Mouse (Mus musculus) embryonic facial prominence, embryonic 15.5 days (tissue): ENCODE results near the gene Odf3l1. TPM values are rescaled to one million over a fixed set of nuclear protein-coding genes. Genes with fewer than 3 reads are reported as not detected.
"Not testable (repeated sequence)": the region's sequence is repeated elsewhere in the genome, so short reads cannot be mapped to it uniquely, and the experiment has no call there.

Source experiments
- ATAC-seq: fragments of 200-750 bp; cut with Nextera tagmentation; 2 replicates; pipeline ENCODE4 v1.8.0; 2017; ENCODE audit warnings: low read depth, moderate TSS enrichment; ENCODE audit not compliant: insufficient number of reproducible peaks, low FRiP score, low TSS enrichment
- H3K27ac ChIP-seq: fragments of 300-500 bp; sonication (generic); replicated peaks from 2 replicates; pipeline ENCODE4 v1.5.1; 2015; ENCODE audit warnings: mild to moderate bottlenecking, inconsistent platforms
- H3K27me3 ChIP-seq: fragments of 300-500 bp; sonication (generic); 2 replicates; pipeline ENCODE4 v1.6.1; 2015; ENCODE audit warnings: inconsistent platforms
- H3K36me3 ChIP-seq: fragments of 300-500 bp; sonication (generic); 2 replicates; pipeline ENCODE4 v1.6.1; 2015; ENCODE audit warnings: mild to moderate bottlenecking, inconsistent platforms
- H3K4me1 ChIP-seq: fragments of 300-500 bp; sonication (generic); 2 replicates; pipeline ENCODE4 v1.6.1; 2015; ENCODE audit warnings: inconsistent platforms
- H3K4me2 ChIP-seq: fragments of 300-500 bp; sonication (generic); replicated peaks from 2 replicates; pipeline ENCODE4 v1.6.1; 2015; ENCODE audit warnings: mild to moderate bottlenecking, inconsistent platforms
- H3K4me3 ChIP-seq: fragments of 300-500 bp; sonication (generic); replicated peaks from 2 replicates; pipeline ENCODE4 v1.5.1; 2015; ENCODE audit warnings: mild to moderate bottlenecking, inconsistent platforms
- H3K9ac ChIP-seq: fragments of 300-500 bp; sonication (generic); 2 replicates; pipeline ENCODE4 v1.6.1; 2015; ENCODE audit warnings: inconsistent platforms
- H3K9me3 ChIP-seq: fragments of 300-500 bp; sonication (generic); replicated peaks from 2 replicates; pipeline ENCODE4 v1.6.1; 2016; ENCODE audit warnings: inconsistent platforms
- WGBS: fragments of 180-500 bp; shearing (Covaris S2); methylation state at CpG from one replicate; pipeline ENCODE4 v1.1.7; 2015; 5-methylcytosine and 5-hydroxymethylcytosine counted together
- polyA plus RNA-seq: library from polyadenylated mRNA; unstranded; fragments of >200 nt; fragmentation: Nextera tagmentation; extraction: Ambion mirVana; gene quantifications from 2 replicates; pipeline ENCODE4 v1.2.1, GENCODE M21; 2015

The Odf3l1 gene
- 0.88 and 1.1 TPM in 2 replicates for polyA plus RNA-seq

DNA sequence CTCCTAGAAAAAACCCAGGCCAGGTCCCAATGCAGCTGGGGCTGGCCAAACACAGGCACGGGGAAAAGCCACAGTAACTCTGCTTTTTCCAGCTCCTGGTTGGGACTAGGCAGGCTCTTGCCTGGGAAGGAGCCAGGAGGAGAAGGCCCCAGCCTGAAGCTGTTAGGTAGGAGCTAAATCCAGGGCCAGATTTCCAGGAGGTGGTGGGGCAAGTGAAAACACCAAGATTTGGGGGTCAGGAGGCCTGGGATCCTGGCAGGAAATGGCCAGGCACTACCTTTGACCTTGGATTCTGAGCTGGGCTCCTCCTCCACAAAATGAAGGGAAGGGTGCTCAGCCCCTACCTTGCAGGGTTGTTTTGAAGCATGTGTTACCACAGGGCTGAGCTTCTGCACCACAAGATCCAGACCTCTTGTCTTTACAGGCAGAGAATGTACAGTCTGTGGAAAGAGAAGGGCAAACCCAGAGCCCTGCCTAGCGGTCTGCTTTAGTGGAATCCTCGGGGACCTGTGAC is at the start of gene Odf3l1:
Gene Odf3l1, minus strand, starts transcription at position 464 of the 514 bp plus-strand sequence.
- H3K9ac ChIP-seq, result peak within 1 kb of the TSS; percentile 44
- ATAC-seq, result no peak
- peaks cover 80% of the 10 kb centered on the region for H3K4me1 ChIP-seq
- no peaks in the 10 kb centered on the region for H3K27me3 ChIP-seq
- WGBS, result 9% methylated on average over 3 of the region's 3 CpGs
- peak within 1 kb of the TSS; percentile 53 for H3K4me3 ChIP-seq
- peak within 1 kb of the TSS; percentile 59 for H3K4me2 ChIP-seq
- H3K27ac ChIP-seq, result peak within 1 kb of the TSS; percentile 76
- H3K9me3 ChIP-seq, result no peaks in the 10 kb centered on the region
- H3K36me3 ChIP-seq, result no peaks in the 10 kb centered on the region

DNA sequence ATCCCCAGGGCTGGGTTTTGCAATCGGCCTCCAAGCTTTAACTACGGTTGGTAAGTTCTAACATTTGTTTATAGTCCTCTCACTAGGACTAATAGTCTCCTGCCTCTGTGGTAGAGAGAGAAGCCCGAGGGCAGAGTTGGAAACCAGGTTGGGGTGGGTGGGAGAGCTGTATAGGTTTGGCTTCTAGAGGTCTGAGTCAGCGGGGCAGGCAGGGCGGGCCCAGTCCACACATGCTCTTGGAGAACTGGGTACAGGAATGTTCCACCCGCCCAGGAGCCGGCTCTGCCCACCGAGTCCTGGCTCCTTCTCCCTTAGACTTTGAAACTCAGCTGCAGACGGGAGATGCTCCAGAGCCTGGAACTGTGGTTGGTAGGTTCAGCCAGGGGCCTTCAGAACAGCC is 49.5 kb upstream of the Odf3l1 start:
- ATAC-seq, result peak; percentile 75
- WGBS, result 53% methylated on average over 9 of the region's 9 CpGs
- Histone ChIP-seq H3K4me2 (no peak overlapping the region), H3K27ac (0 out of 2 replicates have a peak overlapping the region, but pooled peaks have one; percentile 52), H3K4me1 (peaks cover 14% of the 10 kb centered on the region), H3K4me3 (no peak overlapping the region), H3K36me3 (peaks cover 36% of the 10 kb centered on the region), H3K9ac (no peak overlapping the region), H3K27me3 (no peaks in the 10 kb centered on the region), H3K9me3 (no peaks in the 10 kb centered on the region)

DNA sequence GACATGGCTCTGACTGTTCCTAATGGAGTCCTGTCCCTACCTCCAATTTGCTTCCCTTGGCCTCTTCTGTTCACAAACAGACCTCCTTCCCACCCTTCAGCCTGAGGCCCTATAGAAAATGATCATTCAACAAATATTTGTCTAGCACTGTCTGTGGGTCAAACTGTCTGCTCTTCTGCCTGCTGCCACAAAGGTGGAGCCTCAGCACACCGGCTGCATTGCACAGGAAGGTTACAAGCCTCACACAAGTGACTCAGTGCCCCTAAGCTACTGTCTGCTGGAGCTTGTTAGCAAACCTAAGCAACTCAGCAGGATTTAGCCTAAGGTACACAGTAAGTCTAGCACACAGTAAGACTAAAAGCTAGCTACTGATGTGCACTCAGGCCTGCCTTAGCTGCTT is 46.5 kb upstream of the Odf3l1 start:
- Histone ChIP-seq H3K27ac (no peak overlapping the region), H3K9me3 (no peaks in the 10 kb centered on the region), H3K27me3 (no peaks in the 10 kb centered on the region), H3K4me3 (no peak overlapping the region), H3K4me1 (peaks cover 14% of the 10 kb centered on the region), H3K36me3 (peaks cover 8% of the 10 kb centered on the region), H3K4me2 (no peak overlapping the region), H3K9ac (no peak overlapping the region)
- WGBS, result 40% methylated on average over 1 of the region's 1 CpGs
- no peak for ATAC-seq

DNA sequence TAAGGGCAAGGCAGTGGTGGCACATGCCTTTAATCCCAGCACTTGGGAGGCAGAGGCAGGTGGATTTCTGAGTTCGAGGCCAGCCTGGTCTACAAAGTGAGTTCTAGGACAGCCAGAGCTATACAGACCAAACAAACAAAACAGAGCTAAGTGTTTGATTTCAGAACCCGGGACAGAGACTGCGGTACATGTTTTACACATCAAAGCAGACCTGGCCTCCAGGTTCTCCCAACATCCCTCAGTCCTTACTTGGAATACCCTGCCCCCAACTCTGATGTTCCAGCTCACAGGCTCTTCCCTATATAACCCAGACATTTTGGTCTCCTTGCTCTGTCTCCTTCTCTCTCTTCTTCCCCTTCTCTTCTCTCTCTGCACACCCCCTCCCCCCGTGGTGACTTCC is 45.5 kb upstream of the Odf3l1 start:
- H3K36me3 ChIP-seq, H3K27me3 ChIP-seq, H3K9me3 ChIP-seq, H3K9ac ChIP-seq, ATAC-seq, H3K4me3 ChIP-seq, H3K4me2 ChIP-seq, H3K27ac ChIP-seq: not testable (repeated sequence)
- 39% methylated on average over 4 of the region's 4 CpGs for WGBS
- peaks cover 13% of the 10 kb centered on the region for H3K4me1 ChIP-seq

DNA sequence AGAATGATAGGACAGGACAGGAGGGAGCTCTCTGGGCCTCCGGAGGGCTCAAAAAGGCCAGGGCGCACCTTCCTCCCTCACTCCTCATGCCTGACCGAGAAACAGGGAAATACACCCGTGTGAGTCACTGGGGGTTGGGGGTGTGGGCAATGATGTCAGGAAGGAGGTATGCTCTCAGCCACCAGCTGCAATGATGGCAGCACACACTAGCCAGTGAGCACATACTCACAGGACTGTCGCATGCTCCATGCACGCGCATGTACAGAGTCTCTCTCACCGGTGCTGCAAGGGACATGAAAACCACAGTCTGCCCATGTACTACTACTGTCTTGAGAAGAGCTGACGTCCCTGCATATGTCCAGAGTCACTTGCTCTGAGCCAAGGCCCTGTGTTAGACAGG is 43.1 kb upstream of the Odf3l1 start:
- Histone ChIP-seq H3K4me3 (no peak overlapping the region), H3K4me1 (no peaks in the 10 kb centered on the region), H3K27me3 (no peaks in the 10 kb centered on the region), H3K9me3 (no peaks in the 10 kb centered on the region), H3K36me3 (no peaks in the 10 kb centered on the region), H3K4me2 (no peak overlapping the region), H3K27ac (no peak overlapping the region), H3K9ac (no peak overlapping the region)
- 76% methylated on average over 9 of the region's 9 CpGs for WGBS
- no peak for ATAC-seq

DNA sequence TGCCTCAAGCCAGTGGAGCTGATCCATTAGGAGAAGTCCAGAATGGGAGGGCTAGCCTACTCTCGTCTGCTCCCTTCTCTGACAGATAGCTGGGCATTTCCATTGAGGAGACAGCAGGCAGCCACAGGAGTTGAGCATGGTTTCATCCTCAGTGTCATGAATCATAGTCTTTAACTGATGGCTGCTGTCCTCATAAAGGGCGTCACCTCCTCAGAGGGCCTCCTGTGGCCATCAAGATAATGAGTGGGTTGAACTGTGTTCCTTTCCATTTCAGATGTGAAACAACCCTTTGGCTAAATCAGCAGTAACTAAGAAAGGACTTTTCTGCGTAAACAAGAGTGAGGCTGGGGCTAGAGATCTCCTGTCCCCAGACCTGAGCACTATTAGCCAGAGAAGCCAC is 39.2 kb upstream of the Odf3l1 start:
- Histone ChIP-seq H3K27me3 (no peaks in the 10 kb centered on the region), H3K27ac (no peak overlapping the region), H3K9ac (no peak overlapping the region), H3K4me2 (no peak overlapping the region), H3K4me3 (no peak overlapping the region), H3K4me1 (peaks cover 23% of the 10 kb centered on the region), H3K36me3 (no peaks in the 10 kb centered on the region; the same call in 1 of the 2 replicates), H3K9me3 (no peaks in the 10 kb centered on the region)
- ATAC-seq, result no peak
- 85% methylated on average over 3 of the region's 3 CpGs for WGBS

DNA sequence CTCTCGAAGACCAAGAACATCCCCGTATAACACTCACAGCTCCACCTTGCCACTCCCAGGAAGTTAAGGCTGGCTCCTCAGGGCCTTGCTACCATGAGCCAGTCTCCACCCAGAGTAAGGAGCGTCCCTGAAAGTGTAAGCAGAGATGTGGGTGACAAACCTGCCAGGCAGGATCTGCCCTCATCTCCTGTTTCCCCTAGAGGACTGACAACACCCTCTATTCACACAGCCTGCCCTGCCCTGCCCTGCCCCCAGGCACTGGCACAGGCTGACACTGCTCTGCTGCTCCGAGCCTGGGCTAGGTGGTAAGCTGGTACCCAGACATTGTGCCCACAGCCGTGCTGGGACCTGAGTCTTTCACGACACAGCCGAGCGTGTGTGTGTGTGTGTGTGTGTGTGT is 36.7 kb upstream of the Odf3l1 start:
- no peaks in the 10 kb centered on the region for H3K9me3 ChIP-seq
- peak overlapping the region; percentile 67 for H3K27ac ChIP-seq
- peak; percentile 66 for ATAC-seq
- no peak overlapping the region for H3K4me3 ChIP-seq
- no peaks in the 10 kb centered on the region; the same call in 1 of the 2 replicates for H3K36me3 ChIP-seq
- peaks cover 23% of the 10 kb centered on the region for H3K4me1 ChIP-seq
- H3K9ac ChIP-seq, result no peak overlapping the region
- H3K4me2 ChIP-seq, result peak overlapping the region; percentile 13; the same call in 1 of the 2 replicates
- WGBS, result 32% methylated on average over 8 of the region's 8 CpGs
- no peaks in the 10 kb centered on the region for H3K27me3 ChIP-seq

DNA sequence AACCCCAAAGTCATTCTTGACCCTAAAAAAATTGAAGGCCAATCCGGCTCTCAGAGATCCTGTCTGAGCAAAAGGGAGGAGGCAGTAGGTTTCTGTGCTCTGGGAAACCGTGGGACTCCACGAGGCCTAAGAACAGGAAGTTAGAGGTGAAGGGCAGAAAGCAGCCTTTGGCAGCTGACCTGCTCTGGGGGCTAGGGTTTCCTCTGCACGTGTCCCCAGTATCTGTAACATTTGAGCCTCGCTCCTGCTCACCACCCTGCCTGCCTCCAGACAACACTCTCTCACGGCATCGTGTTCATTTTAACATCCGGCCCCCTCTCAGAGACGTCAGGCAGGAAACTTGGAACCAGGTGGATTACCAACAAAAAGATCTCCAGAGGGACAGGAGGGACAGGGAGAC is 36.1 kb upstream of the Odf3l1 start:
- peak overlapping the region; percentile 13; the same call in 1 of the 2 replicates for H3K4me2 ChIP-seq
- no peaks in the 10 kb centered on the region for H3K27me3 ChIP-seq
- no peak overlapping the region for H3K4me3 ChIP-seq
- no peaks in the 10 kb centered on the region; the same call in 1 of the 2 replicates for H3K36me3 ChIP-seq
- peaks cover 23% of the 10 kb centered on the region for H3K4me1 ChIP-seq
- H3K27ac ChIP-seq, result peak overlapping the region; percentile 67
- no peaks in the 10 kb centered on the region for H3K9me3 ChIP-seq
- ATAC-seq, result no peak
- 20% methylated on average over 9 of the region's 9 CpGs for WGBS
- no peak overlapping the region for H3K9ac ChIP-seq

DNA sequence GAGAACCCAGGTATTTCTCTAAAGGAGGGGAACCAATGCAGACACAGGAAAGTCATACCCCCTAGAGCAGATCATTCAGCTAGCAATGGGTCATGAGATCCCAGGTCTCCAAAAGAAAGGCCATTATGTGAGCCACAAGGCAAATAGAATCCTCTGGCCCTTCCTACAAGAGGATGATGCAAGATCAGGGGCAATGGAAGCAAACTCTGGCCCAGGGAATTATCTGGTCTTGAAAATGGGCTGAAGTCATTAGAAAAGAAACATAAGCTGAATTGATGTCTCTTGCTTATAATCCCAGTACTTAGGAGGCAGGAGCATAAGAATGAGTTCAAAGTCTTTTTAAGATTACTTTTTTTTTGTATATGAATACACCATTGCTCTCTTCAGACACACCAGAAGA is 35.6 kb upstream of the Odf3l1 start:
- Histone ChIP-seq H3K9me3 (no peaks in the 10 kb centered on the region), H3K4me3 (no peak overlapping the region), H3K27ac (peak overlapping the region; percentile 67; the same call in 1 of the 2 replicates), H3K9ac (no peak overlapping the region), H3K4me2 (no peak overlapping the region), H3K36me3 (no peaks in the 10 kb centered on the region; the same call in 1 of the 2 replicates), H3K27me3 (no peaks in the 10 kb centered on the region), H3K4me1 (peaks cover 23% of the 10 kb centered on the region)
- no peak for ATAC-seq

DNA sequence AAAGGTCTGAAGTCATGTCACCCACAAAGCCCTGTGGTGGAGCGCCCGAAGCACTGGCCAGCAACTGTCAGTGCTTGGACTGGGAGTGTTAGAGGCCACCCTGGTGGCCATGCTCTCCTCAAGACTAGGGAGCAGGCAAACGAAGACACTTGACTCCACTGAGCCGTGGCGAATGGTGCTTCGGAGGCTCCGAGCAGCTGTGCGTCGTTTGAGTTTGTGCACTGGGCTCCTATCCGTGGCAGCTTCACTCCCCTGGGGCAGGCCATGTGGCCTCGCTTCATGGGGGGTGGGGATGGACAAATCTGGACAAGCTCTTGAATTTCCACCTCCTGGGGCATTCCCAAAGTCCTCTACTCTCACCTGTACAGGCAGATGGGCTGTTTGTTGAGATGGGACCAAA is 34.9 kb upstream of the Odf3l1 start:
- ATAC-seq, result no peak
- no peaks in the 10 kb centered on the region for H3K27me3 ChIP-seq
- H3K27ac ChIP-seq, result no peak overlapping the region
- peaks cover 6% of the 10 kb centered on the region for H3K36me3 ChIP-seq
- peaks cover 23% of the 10 kb centered on the region for H3K4me1 ChIP-seq
- H3K9me3 ChIP-seq, result no peaks in the 10 kb centered on the region
- no peak overlapping the region for H3K4me3 ChIP-seq
- WGBS, result 51% methylated on average over 11 of the region's 11 CpGs
- no peak overlapping the region for H3K4me2 ChIP-seq
- no peak overlapping the region for H3K9ac ChIP-seq

DNA sequence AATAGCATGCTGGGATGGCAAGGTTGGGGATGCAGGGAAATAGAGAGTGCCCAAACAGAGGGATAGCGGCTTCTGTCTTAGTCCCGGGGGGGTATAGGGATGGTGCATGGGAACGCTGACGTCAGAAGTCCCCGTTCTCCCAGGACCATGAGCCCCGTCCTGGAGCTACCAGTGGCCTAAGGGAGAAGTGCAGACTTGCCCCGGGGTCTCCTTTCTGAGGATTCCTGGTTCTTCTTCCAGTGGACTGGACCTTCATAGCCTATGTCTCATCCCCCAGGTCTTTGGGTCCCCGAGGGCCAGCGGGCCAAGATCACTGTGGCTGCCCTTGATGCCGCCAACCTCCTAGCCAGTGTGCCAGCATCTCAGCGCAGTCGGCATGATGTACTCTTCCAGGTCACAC is 32.3 kb upstream of the Odf3l1 start:
- ATAC-seq, result no peak
- no peak overlapping the region for H3K9ac ChIP-seq
- peaks cover 33% of the 10 kb centered on the region for H3K4me1 ChIP-seq
- no peak overlapping the region for H3K4me3 ChIP-seq
- H3K4me2 ChIP-seq, result no peak overlapping the region
- H3K27me3 ChIP-seq, result no peaks in the 10 kb centered on the region
- no peak overlapping the region for H3K27ac ChIP-seq
- no peaks in the 10 kb centered on the region for H3K9me3 ChIP-seq
- H3K36me3 ChIP-seq, result peaks cover 19% of the 10 kb centered on the region
- WGBS, result 89% methylated on average over 12 of the region's 12 CpGs

DNA sequence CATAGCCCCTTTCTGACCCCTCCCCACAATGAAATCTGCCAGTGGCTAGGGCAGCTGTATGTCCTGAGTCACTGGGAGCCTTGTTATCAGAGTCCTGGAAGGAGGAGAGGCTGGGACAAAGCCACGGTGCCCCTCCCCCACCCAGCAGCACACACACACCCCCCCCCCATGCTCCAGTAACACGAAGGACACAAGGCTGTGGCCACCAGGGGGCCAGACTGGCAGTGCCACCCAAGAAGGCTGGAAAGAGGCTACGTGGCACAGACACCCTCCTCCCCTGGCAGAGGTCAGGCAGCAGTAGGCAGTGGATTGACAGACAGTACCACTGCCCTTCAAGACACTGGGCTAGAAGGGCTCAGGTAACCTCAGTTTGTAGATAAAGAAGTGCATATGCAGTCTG is 29.5 kb upstream of the Odf3l1 start:
- Histone ChIP-seq H3K4me3 (no peak overlapping the region), H3K9ac (no peak overlapping the region), H3K4me2 (no peak overlapping the region), H3K9me3 (no peaks in the 10 kb centered on the region), H3K27ac (no peak overlapping the region), H3K36me3 (peaks cover 20% of the 10 kb centered on the region), H3K4me1 (peaks cover 19% of the 10 kb centered on the region), H3K27me3 (no peaks in the 10 kb centered on the region)
- no peak for ATAC-seq
- WGBS, result 19% methylated on average over 3 of the region's 3 CpGs
